Comparison of ENCODE assay signal across 9 mouse cellular contexts in genomic region chrX:145505457-145506201, GRCm38 (mm10). TPM values are rescaled to one million over a fixed set of nuclear protein-coding genes. Genes with fewer than 3 reads are reported as not detected.
A peak's percentile ranks its signal among the peaks of the same experiment; 100 is the strongest.
DNase-seq lines count a peak whose midpoint lies in the region; ATAC-seq and TF ChIP-seq lines count a peak whose summit lies in the region.
"Had no signal": no experiment of that assay in that cellular context is flagged by ENCODE, and none has a peak within 500 bp of the region (broad histone marks: within the 10 kb centered on the region; RNA-seq: fewer than 3 reads in every experiment).

No protein-coding gene starts in this region.

- H3K4me2 ChIP-seq in embryonic facial prominence, embryonic 14.5 days (ENCODE audit: low read depth, low read length), result peak overlapping the region; percentile 54
- H3K4me2 ChIP-seq in limb, embryonic 14.5 days (replicated peaks; ENCODE audit: low read depth, low read length, severe bottlenecking), result peak overlapping the region; percentile 58
- peak overlapping the region; percentile 64 for H3K4me2 ChIP-seq in midbrain, embryonic 15.5 days

- TF ChIP-seq POLR2A in bone marrow, adult 2 months (IDR thresholded peaks at IDR 0.05; ENCODE audit: borderline replicate concordance, control insufficient read depth, low read depth, low read length), result no peak
- no peak for TF ChIP-seq POLR2A in limb, embryonic 14.5 days (IDR thresholded peaks at IDR 0.05; ENCODE audit: borderline replicate concordance, extremely low read depth, insufficient read depth, insufficient read length)
- no peak for TF ChIP-seq POLR2A in spleen, adult 2 months (IDR thresholded peaks at IDR 0.05; ENCODE audit: low read depth, low read length)

- peak; percentile 93 for DNase-seq in 3T3-L1 (ENCODE audit: low read depth, low spot score)
- peak; percentile 94 for DNase-seq in embryonic facial prominence, embryonic 14.5 days (ENCODE audit: low spot score)
- peak; percentile 81 for DNase-seq in heart, adult 8-10 months (ENCODE audit: low spot score)
- DNase-seq in kidney, adult 9 months, result peak; percentile 89
- DNase-seq in limb, embryonic 14.5 days (ENCODE audit: low spot score), result peak; percentile 82
- DNase-seq in spleen, adult 2 months (ENCODE audit: low read depth in 1 of 2, low spot score in 2 of 2), result peak in 1 of 2 experiments; percentile 18

- peak; percentile 95 for ATAC-seq in embryonic facial prominence, embryonic 14.5 days (ENCODE audit: low read depth)
- peak; percentile 89 for ATAC-seq in limb, embryonic 14.5 days (ENCODE audit: low FRiP score, low read depth)
- ATAC-seq in midbrain, embryonic 15.5 days (replicated peaks), result peak; percentile 97

- peak overlapping the region; percentile 70 for H3K9ac ChIP-seq in embryonic facial prominence, embryonic 14.5 days (ENCODE audit: low read depth, low read length)
- peak overlapping the region; percentile 44 for H3K9ac ChIP-seq in limb, embryonic 14.5 days (ENCODE audit: low read depth, low read length, severe bottlenecking)
- H3K9ac ChIP-seq in midbrain, embryonic 15.5 days, result no peak overlapping the region

- H3K9me3 ChIP-seq in embryonic facial prominence, embryonic 14.5 days (ENCODE audit: control insufficient read depth, low read length), result no peaks in the 10 kb centered on the region
- H3K9me3 ChIP-seq in limb, embryonic 14.5 days (ENCODE audit: control insufficient read depth, low read length), result no peaks in the 10 kb centered on the region
- H3K9me3 ChIP-seq in midbrain, embryonic 15.5 days, result no peaks in the 10 kb centered on the region

- H3K27ac ChIP-seq in bone marrow, adult 2 months (ENCODE audit: control insufficient read depth, insufficient read depth, low read depth, low read length, poor library complexity), result no peak overlapping the region
- H3K27ac ChIP-seq in embryonic facial prominence, embryonic 14.5 days (replicated peaks; ENCODE audit: low read depth, low read length), result peak overlapping the region; percentile 69
- peak overlapping the region; percentile 71 for H3K27ac ChIP-seq in limb, embryonic 14.5 days (replicated peaks; ENCODE audit: low read depth, low read length)
- H3K27ac ChIP-seq in midbrain, embryonic 15.5 days, result no peak overlapping the region
- no peak overlapping the region for H3K27ac ChIP-seq in spleen, adult 2 months (ENCODE audit: insufficient read depth, low read length)

- WGBS in bone marrow, adult 2 months, result 21% methylated on average over 14 of the region's 14 CpGs
- WGBS in embryonic facial prominence, embryonic 14.5 days, result 16% methylated on average over 14 of the region's 14 CpGs
- 15% methylated on average over 14 of the region's 14 CpGs for WGBS in limb, embryonic 14.5 days
- WGBS in midbrain, embryonic 15.5 days, result 21% methylated on average over 14 of the region's 14 CpGs
- WGBS in spleen, adult 2 months, result 25% methylated on average over 14 of the region's 14 CpGs

- TF ChIP-seq CTCF in bone marrow, adult 2 months (IDR thresholded peaks at IDR 0.05; ENCODE audit: control insufficient read depth, insufficient read depth, low read length), result no peak
- no peak for TF ChIP-seq CTCF in spleen, adult 2 months (IDR thresholded peaks at IDR 0.05; ENCODE audit: extremely low read depth, insufficient read depth, insufficient read length, insufficient replicate concordance)

- no peaks in the 10 kb centered on the region for H3K4me1 ChIP-seq in bone marrow, adult 2 months (ENCODE audit: control insufficient read depth, insufficient read depth, low read length)
- H3K4me1 ChIP-seq in embryonic facial prominence, embryonic 14.5 days (ENCODE audit: control insufficient read depth, insufficient read depth, low read length), result no peaks in the 10 kb centered on the region
- H3K4me1 ChIP-seq in limb, embryonic 14.5 days (ENCODE audit: control insufficient read depth, insufficient read depth, low read length), result peaks cover 2% of the 10 kb centered on the region; the same call in 1 of the 2 replicates
- no peaks in the 10 kb centered on the region for H3K4me1 ChIP-seq in midbrain, embryonic 15.5 days
- no peaks in the 10 kb centered on the region for H3K4me1 ChIP-seq in spleen, adult 2 months (ENCODE audit: control insufficient read depth, insufficient read depth, insufficient read length)

- no peaks in the 10 kb centered on the region; the same call in 1 of the 2 replicates for H3K27me3 ChIP-seq in embryonic facial prominence, embryonic 14.5 days (replicated peaks; ENCODE audit: control insufficient read depth, insufficient read depth, low read length)
- no peaks in the 10 kb centered on the region for H3K27me3 ChIP-seq in limb, embryonic 14.5 days (ENCODE audit: control insufficient read depth, insufficient read depth, low read length)
- no peaks in the 10 kb centered on the region for H3K27me3 ChIP-seq in midbrain, embryonic 15.5 days (replicated peaks)
- no peaks in the 10 kb centered on the region for H3K27me3 ChIP-seq in spleen, adult 2 months (ENCODE audit: control insufficient read depth, insufficient read depth, low read length)
- H3K27me3 ChIP-seq: CH12.LX had no signal

- H3K4me3 ChIP-seq in bone marrow, adult 2 months (replicated peaks; ENCODE audit: control insufficient read depth, low read depth, low read length), result peak overlapping the region; percentile 75
- H3K4me3 ChIP-seq in embryonic facial prominence, embryonic 14.5 days (ENCODE audit: low read depth, low read length), result peak overlapping the region; percentile 57
- H3K4me3 ChIP-seq in limb, embryonic 14.5 days (replicated peaks; ENCODE audit: low read length), result peak overlapping the region; percentile 54
- H3K4me3 ChIP-seq in midbrain, embryonic 15.5 days, result peak overlapping the region; percentile 52
- H3K4me3 ChIP-seq in spleen, adult 2 months (ENCODE audit: extremely low read depth, insufficient read depth, insufficient read length), result peak overlapping the region; percentile 70

- H3K36me3 ChIP-seq in embryonic facial prominence, embryonic 14.5 days (ENCODE audit: control insufficient read depth, insufficient read depth, low read length), result no peaks in the 10 kb centered on the region
- no peaks in the 10 kb centered on the region for H3K36me3 ChIP-seq in limb, embryonic 14.5 days (ENCODE audit: control insufficient read depth, insufficient read depth, low read length)
- no peaks in the 10 kb centered on the region for H3K36me3 ChIP-seq in midbrain, embryonic 15.5 days (replicated peaks)
- no peaks in the 10 kb centered on the region for H3K36me3 ChIP-seq in spleen, adult 2 months (ENCODE audit: control insufficient read depth, insufficient read depth, low read length)

RNA-seq across cellular contexts. Expression of gene Amot, which starts 0.6 kb away (rescaled TPM):
- polyA plus RNA-seq in bone marrow, adult 2 months (2011; ENCODE audit: insufficient read depth, insufficient read length, low replicate concordance, missing spikeins), result 0.49 and 1.6 TPM in 2 replicates
- 26.3 and 34.5 TPM in 2 replicates for polyA plus RNA-seq in embryonic facial prominence, embryonic 14.5 days (2014; fragmentation: Nextera tagmentation; extraction: Ambion mirVana)
- 10 to 100 TPM in 2 of 4 experiments, 1 to 10 TPM in 2; 6.2 to 17.6 (median 11.0) TPM for total RNA-seq in heart, adult 8-10 months (2022)
- 54.0 and 76.4 TPM in 2 replicates for polyA plus RNA-seq in limb, embryonic 14.5 days (2012; rRNA removed)
- polyA plus RNA-seq in limb, embryonic 14.5 days (2014; fragmentation: Nextera tagmentation; extraction: Ambion mirVana), result 29.7 and 35.5 TPM in 2 replicates
- 8.9 and 9.8 TPM in 2 replicates for polyA plus RNA-seq in midbrain, embryonic 15.5 days (2015; fragmentation: Nextera tagmentation; extraction: Ambion mirVana)
- polyA plus RNA-seq in spleen, adult 2 months (2012; rRNA removed), result 1.1 and 1.9 TPM in 2 replicates
- total RNA-seq: CH12.LX had no signal

Comparison
In these comparisons a context has a peak if more than half of its experiments do, and no peak if none do; other contexts are left out.
1. H3K27ac ChIP-seq: peak in embryonic facial prominence, embryonic 14.5 days (single experiment) and limb, embryonic 14.5 days (single experiment); none in bone marrow, adult 2 months (single experiment), midbrain, embryonic 15.5 days (single experiment) and spleen, adult 2 months (single experiment).
2. Peak in every context shown above with its lines, with median percentiles within 50 percentile points of each other: H3K4me3 ChIP-seq, ATAC-seq and H3K4me2 ChIP-seq.